Mouse (Mus musculus) spleen, adult 2 months (tissue): Measurements from ENCODE around the gene Rae1.

ENCODE experiments used
- CTCF ChIP-seq: fragments of 200-500 bp; IDR thresholded peaks from 2 replicates; pipeline ENCODE4 v1.5.1; 2011; ENCODE audit warnings: mild to moderate bottlenecking, inconsistent platforms; ENCODE audit not compliant: insufficient read depth, insufficient read length, insufficient replicate concordance; ENCODE audit errors: extremely low read depth
- POLR2A ChIP-seq: fragments of 200-500 bp; IDR thresholded peaks from 2 replicates; pipeline ENCODE4 v1.6.1; 2011; ENCODE audit warnings: low read depth, low read length, inconsistent platforms

DNA sequence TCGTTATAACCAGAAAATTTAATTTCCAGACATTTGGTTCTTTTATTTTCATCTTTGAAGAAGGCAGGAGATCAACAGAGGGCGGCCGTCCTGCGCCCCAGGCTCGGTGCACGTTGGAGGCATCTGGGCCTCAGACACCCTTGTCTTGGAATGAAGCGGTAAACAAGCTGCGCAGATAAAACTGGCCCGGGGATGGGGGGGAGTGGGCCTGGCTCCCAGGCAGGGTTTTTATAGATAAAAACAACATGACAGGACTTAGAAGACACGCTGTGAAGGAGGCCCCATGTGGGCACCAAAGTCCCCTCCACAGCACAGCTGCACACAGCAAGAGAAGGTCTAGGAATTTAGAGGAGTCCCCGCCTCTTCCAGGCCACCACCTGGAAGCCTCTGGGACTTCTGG, 49.2 kb upstream of the Rae1 start:
- TF ChIP-seq CTCF: no peak
- no peak for TF ChIP-seq POLR2A
